Mouse (Mus musculus) limb, embryonic 15.5 days (tissue): ENCODE measurements at regions not wholly inside any gene's neighbourhood (a gene's known extent, or its start where the extent isn't known, plus 50 kb on each side); places are given as distances from the start of the nearest gene placed in this dataset.
A peak's percentile ranks its signal among the peaks of the same experiment; 100 is the strongest.

Source experiments
- ATAC-seq: fragments of 200-750 bp; cut with Nextera tagmentation; 2 replicates; pipeline ENCODE4 v1.8.0; 2017; ENCODE audit warnings: low read depth, moderate TSS enrichment; ENCODE audit not compliant: insufficient number of reproducible peaks, low FRiP score, low TSS enrichment
- H3K27ac ChIP-seq: fragments of 300-500 bp; sonication (generic); 2 replicates; pipeline ENCODE4 v1.5.1; 2015; ENCODE audit warnings: moderate library complexity, mild to moderate bottlenecking, inconsistent platforms
- H3K27me3 ChIP-seq: fragments of 300-500 bp; sonication (generic); 2 replicates; pipeline ENCODE4 v1.6.1; 2015; ENCODE audit warnings: inconsistent platforms
- H3K36me3 ChIP-seq: fragments of 300-500 bp; sonication (generic); 2 replicates; pipeline ENCODE4 v1.6.1; 2015; ENCODE audit warnings: inconsistent platforms
- H3K4me1 ChIP-seq: fragments of 300-500 bp; sonication (generic); 2 replicates; pipeline ENCODE4 v1.6.1; 2015; ENCODE audit warnings: inconsistent platforms
- H3K4me2 ChIP-seq: fragments of 300-500 bp; sonication (generic); 2 replicates; pipeline ENCODE4 v1.6.1; 2015; ENCODE audit warnings: mild to moderate bottlenecking, inconsistent platforms
- H3K4me3 ChIP-seq: fragments of 300-500 bp; sonication (generic); 2 replicates; pipeline ENCODE4 v1.5.1; 2015; ENCODE audit warnings: mild to moderate bottlenecking, inconsistent platforms
- H3K9ac ChIP-seq: fragments of 300-500 bp; sonication (generic); 2 replicates; pipeline ENCODE4 v1.6.1; 2015; ENCODE audit warnings: inconsistent platforms
- H3K9me3 ChIP-seq: fragments of 300-500 bp; sonication (generic); 2 replicates; pipeline ENCODE4 v1.6.1; 2016; ENCODE audit warnings: inconsistent platforms
- WGBS: fragments of 180-500 bp; shearing (Covaris S2); methylation state at CpG from one replicate; pipeline ENCODE4 v1.1.7; 2015; 5-methylcytosine and 5-hydroxymethylcytosine counted together

GRCm38 (mm10) chr11:112552838-112553237 lies 229.2 kb upstream of the Sox9 start:
- Histone ChIP-seq H3K27ac (no peak overlapping the region), H3K4me3 (no peak overlapping the region), H3K9ac (no peak overlapping the region), H3K27me3 (no peaks in the 10 kb centered on the region), H3K4me1 (0 out of 2 replicates have a peak, but pooled peaks cover 2% of the 10 kb centered on the region), H3K9me3 (no peaks in the 10 kb centered on the region), H3K36me3 (no peaks in the 10 kb centered on the region), H3K4me2 (no peak overlapping the region)
- ATAC-seq, result no peak
- WGBS, result 79% methylated on average over 6 of the region's 6 CpGs

DNA sequence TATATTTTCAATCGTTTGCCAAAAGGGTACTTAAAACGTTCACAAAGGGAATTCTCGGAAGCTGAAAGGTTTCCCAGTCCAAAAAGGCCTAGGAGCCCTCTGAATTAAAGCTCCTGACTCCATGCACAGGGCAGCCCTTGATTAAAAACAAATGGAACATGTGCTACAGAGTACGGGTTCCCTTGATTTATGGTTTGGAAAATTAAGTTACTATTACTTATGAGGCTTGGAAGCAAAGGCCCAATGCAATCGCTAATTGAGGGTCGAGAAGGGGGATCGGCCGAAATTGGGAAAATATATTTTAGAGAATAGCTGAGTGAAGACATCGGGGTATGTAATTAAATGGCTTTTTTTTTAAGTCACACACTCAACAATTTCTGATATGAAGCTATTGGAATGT lies 219.0 kb upstream of the Sox9 start:
- no peak overlapping the region for H3K27ac ChIP-seq
- H3K27me3 ChIP-seq, result no peaks in the 10 kb centered on the region
- no peaks in the 10 kb centered on the region for H3K4me1 ChIP-seq
- H3K4me3 ChIP-seq, result no peak overlapping the region
- WGBS, result 37% methylated on average over 9 of the region's 9 CpGs
- H3K9me3 ChIP-seq, result no peaks in the 10 kb centered on the region
- no peak overlapping the region for H3K4me2 ChIP-seq
- H3K36me3 ChIP-seq, result no peaks in the 10 kb centered on the region
- H3K9ac ChIP-seq, result no peak overlapping the region
- ATAC-seq, result no peak

DNA sequence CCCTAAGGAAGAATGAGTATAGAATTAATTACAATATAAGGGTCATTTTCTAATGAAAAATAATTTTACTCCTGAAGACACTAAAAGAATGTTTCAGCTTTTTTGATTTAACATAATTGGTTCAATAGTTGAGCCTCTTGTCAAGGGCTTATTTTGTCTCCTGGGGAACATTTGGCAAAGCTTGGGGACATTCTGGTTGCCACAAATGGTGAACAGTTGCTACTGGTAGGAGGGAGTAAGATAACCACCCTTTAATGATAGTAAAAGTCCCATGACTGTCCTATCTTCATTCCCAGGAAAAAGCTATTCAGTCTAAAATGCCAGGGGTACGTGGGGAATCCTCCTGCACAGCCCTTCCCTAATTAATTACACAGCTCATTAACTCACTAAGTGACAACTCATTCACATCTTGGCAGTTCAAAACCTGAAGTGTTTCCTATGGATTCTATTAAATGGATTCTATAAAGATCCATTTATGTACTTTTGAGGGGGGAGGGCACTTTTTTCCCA lies 217.3 kb upstream of the Sox9 start:
- Histone ChIP-seq H3K9ac (no peak overlapping the region), H3K4me1 (no peaks in the 10 kb centered on the region), H3K4me3 (no peak overlapping the region), H3K27ac (no peak overlapping the region), H3K27me3 (no peaks in the 10 kb centered on the region), H3K9me3 (no peaks in the 10 kb centered on the region), H3K4me2 (no peak overlapping the region), H3K36me3 (no peaks in the 10 kb centered on the region)
- WGBS, result 41% methylated on average over 1 of the region's 1 CpGs
- ATAC-seq, result no peak

DNA sequence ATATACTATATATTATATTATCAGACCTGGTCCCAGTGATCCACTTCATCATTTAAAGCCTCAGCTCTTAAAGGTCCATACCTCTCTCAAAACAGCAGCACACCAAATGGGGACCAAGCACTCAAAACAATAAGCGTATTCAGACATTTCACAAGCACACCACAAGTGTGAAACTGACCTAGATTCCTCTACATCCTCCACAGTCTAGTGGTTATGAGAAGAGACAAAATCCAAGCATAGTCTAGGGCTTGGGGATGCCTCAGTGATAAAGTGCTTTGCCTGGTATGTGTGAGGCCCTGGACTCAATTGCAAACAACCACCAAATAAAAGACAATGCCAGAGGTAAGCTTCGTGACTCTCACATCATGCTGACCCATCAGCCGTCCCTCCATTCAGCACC lies 216.0 kb upstream of the Sox9 start:
- WGBS, result 88% methylated on average over 3 of the region's 3 CpGs
- H3K27ac ChIP-seq, result no peak overlapping the region
- H3K27me3 ChIP-seq, result no peaks in the 10 kb centered on the region
- H3K9me3 ChIP-seq, result no peaks in the 10 kb centered on the region
- no peak overlapping the region for H3K4me3 ChIP-seq
- H3K4me1 ChIP-seq, result no peaks in the 10 kb centered on the region
- H3K4me2 ChIP-seq, result no peak overlapping the region
- no peak for ATAC-seq
- no peak overlapping the region for H3K9ac ChIP-seq
- no peaks in the 10 kb centered on the region for H3K36me3 ChIP-seq

DNA sequence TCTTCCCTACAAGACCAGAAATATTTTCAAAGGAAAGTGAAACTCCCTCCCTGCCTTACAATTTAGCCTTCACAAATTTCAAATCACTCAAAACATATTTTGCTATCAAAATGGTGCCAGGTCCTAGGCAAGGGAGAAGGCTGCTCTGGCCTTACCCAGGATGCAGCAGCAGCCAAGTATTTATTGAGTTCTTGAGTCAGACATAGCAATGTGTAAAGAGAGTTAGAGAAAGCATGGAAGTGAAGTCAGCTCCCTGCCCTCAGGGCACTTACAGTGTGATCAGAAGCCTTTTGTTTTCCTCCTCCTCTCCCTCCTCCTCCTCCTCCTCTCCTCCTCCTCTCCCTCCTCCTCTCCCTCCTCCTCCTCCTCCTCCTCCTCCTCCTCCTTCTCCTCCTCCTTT lies 194.6 kb upstream of the Sox9 start:
- no peak overlapping the region for H3K27ac ChIP-seq
- no peaks in the 10 kb centered on the region for H3K4me1 ChIP-seq
- no peaks in the 10 kb centered on the region for H3K9me3 ChIP-seq
- ATAC-seq, result no peak
- no peak overlapping the region for H3K4me3 ChIP-seq
- H3K4me2 ChIP-seq, result no peak overlapping the region
- no peaks in the 10 kb centered on the region for H3K36me3 ChIP-seq
- no peak overlapping the region for H3K9ac ChIP-seq
- no peaks in the 10 kb centered on the region for H3K27me3 ChIP-seq

DNA sequence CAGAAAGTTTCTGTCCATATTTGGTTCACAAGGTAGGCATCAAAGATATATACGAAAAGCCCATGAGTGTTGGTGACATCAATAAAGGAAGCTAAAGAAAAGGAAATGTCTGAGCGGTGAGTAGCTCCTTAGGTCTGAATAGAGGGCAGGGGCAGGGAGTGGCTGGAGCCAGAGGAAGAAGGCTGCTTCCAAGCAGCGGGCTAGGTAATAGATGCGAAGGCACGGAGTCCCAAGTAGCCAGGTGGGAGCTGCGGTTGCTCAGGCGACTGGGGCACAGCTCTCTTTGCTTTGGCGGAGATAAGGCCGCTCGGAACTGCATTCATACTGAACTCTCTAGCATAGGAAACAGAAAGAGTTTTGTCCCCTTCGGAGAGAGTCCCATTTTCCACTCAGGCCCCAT lies 193.9 kb upstream of the Sox9 start:
- H3K27me3 ChIP-seq, result no peaks in the 10 kb centered on the region
- H3K27ac ChIP-seq, result peak overlapping the region; percentile 57; the same call in 1 of the 2 replicates
- peak; percentile 61; the same call in 1 of the 2 replicates for ATAC-seq
- 71% methylated on average over 11 of the region's 11 CpGs for WGBS
- no peaks in the 10 kb centered on the region for H3K9me3 ChIP-seq
- H3K36me3 ChIP-seq, result no peaks in the 10 kb centered on the region
- H3K4me2 ChIP-seq, result no peak overlapping the region
- H3K4me1 ChIP-seq, result no peaks in the 10 kb centered on the region
- H3K4me3 ChIP-seq, result no peak overlapping the region
- H3K9ac ChIP-seq, result no peak overlapping the region

- no peak for ATAC-seq
- H3K27ac ChIP-seq, result no peak overlapping the region
- 86% methylated on average over 7 of the region's 7 CpGs for whole genome bisulfite sequencing
- H3K27me3 ChIP-seq, result peaks cover 5% of the 10 kb centered on the region; the same call in 1 of the 2 replicates
- H3K9ac ChIP-seq, result no peak overlapping the region
- no peaks in the 10 kb centered on the region for H3K4me1 ChIP-seq
- H3K9me3 ChIP-seq, result no peaks in the 10 kb centered on the region
- H3K4me2 ChIP-seq, result no peak overlapping the region
- no peak overlapping the region for H3K4me3 ChIP-seq
- H3K36me3 ChIP-seq, result no peaks in the 10 kb centered on the region
Observed at GRCm38 (mm10) chr11:112590214-112590613, 191.8 kb upstream of the Sox9 start.

- ATAC-seq, result no peak
- 43% methylated on average over 6 of the region's 6 CpGs for WGBS
Observed at GRCm38 (mm10) chr11:112592411-112593020, 189.5 kb upstream of the Sox9 start.

DNA sequence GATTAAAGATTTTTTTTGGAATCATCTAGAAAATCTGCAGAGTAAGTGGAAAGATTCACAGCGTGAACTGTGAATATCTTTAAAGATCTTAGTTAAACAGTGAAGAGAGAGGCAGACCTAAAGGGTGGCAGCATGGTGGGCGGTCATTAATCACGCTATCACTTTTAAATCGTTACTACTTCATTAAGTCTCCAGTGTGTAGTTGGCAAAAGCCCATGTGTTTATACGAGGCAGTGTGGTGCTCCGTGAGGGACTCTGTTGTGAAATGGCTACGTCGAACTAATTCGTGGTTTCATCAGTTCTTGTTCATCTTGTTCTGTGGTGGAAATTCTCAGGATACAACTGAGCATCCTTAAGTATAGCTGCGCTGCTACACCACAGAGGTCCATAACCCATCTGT lies 188.2 kb upstream of the Sox9 start:
- no peak overlapping the region for H3K27ac ChIP-seq
- no peaks in the 10 kb centered on the region for H3K9me3 ChIP-seq
- WGBS, result 53% methylated on average over 10 of the region's 10 CpGs
- peaks cover 5% of the 10 kb centered on the region; the same call in 1 of the 2 replicates for H3K27me3 ChIP-seq
- no peak overlapping the region for H3K4me2 ChIP-seq
- H3K36me3 ChIP-seq, result no peaks in the 10 kb centered on the region
- H3K4me1 ChIP-seq, result no peaks in the 10 kb centered on the region
- no peak overlapping the region for H3K4me3 ChIP-seq
- H3K9ac ChIP-seq, result no peak overlapping the region
- no peak for ATAC-seq

More at GRCm38 (mm10) chr11:112592411-112593020, 189.5 kb upstream of the Sox9 start:
- Histone ChIP-seq H3K4me2 (no peak overlapping the region), H3K27me3 (peaks cover 5% of the 10 kb centered on the region; the same call in 1 of the 2 replicates), H3K27ac (no peak overlapping the region), H3K4me3 (no peak overlapping the region), H3K36me3 (no peaks in the 10 kb centered on the region), H3K9ac (no peak overlapping the region), H3K9me3 (no peaks in the 10 kb centered on the region), H3K4me1 (no peaks in the 10 kb centered on the region)

DNA sequence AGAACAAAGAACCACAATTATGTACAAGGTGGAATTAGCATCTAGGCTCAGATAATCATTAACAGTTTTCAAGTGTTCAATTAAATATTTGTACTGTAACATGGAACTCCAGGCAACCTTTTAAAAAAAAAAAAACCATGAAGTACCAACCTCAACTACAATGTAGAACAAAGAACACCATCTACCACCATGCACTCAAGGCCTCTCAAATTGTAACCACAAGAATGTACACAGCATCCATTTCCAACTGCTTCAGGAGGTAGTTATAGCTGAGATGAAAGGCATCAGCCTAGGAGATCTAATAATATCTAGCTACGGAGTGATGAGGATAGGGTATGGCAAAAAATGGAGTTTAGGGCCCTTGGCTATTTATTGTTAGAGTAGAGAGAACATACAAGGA lies 174.7 kb upstream of the Sox9 start:
- H3K4me1 ChIP-seq, result peaks cover 17% of the 10 kb centered on the region
- no peak overlapping the region for H3K9ac ChIP-seq
- no peaks in the 10 kb centered on the region for H3K27me3 ChIP-seq
- no peak for ATAC-seq
- no peaks in the 10 kb centered on the region for H3K36me3 ChIP-seq
- no peak overlapping the region for H3K4me3 ChIP-seq
- 79% methylated on average over 1 of the region's 1 CpGs for WGBS
- no peak overlapping the region for H3K4me2 ChIP-seq
- H3K9me3 ChIP-seq, result no peaks in the 10 kb centered on the region
- H3K27ac ChIP-seq, result no peak overlapping the region

- no peak for ATAC-seq
- H3K4me1 ChIP-seq, result peaks cover 14% of the 10 kb centered on the region
- H3K27me3 ChIP-seq, result no peaks in the 10 kb centered on the region
- no peaks in the 10 kb centered on the region for H3K9me3 ChIP-seq
- no peaks in the 10 kb centered on the region for H3K36me3 ChIP-seq
- WGBS, result 75% methylated on average over 3 of the region's 3 CpGs
- H3K4me3 ChIP-seq, result no peak overlapping the region
- H3K27ac ChIP-seq, result no peak overlapping the region
- no peak overlapping the region for H3K9ac ChIP-seq
- H3K4me2 ChIP-seq, result no peak overlapping the region
Observed at GRCm38 (mm10) chr11:112609277-112609676, 172.7 kb upstream of the Sox9 start.

DNA sequence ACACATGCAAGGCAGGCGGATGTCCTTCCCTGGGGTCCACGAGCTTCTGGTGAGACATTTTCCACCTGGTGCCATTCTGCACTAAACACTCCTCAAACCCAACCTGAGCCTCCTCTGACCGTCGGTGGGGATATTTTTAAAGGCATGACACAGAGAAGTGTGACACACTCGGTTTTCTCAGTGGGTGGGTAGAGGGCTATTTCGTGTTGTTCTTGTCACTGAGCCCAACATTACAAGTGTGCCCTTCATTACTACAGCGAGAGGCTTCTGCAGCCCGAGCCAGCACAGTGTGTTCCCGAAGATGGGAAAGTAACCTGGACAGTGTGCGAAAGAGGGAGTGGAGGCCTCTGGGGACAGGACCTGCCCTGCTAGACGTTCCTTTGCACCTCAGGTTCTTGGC lies 171.0 kb upstream of the Sox9 start:
- Histone ChIP-seq H3K9ac (no peak overlapping the region), H3K4me3 (no peak overlapping the region), H3K4me2 (no peak overlapping the region), H3K4me1 (peaks cover 14% of the 10 kb centered on the region), H3K27ac (peak overlapping the region; percentile 50; the same call in 1 of the 2 replicates), H3K36me3 (no peaks in the 10 kb centered on the region), H3K27me3 (no peaks in the 10 kb centered on the region), H3K9me3 (no peaks in the 10 kb centered on the region)
- WGBS, result 45% methylated on average over 11 of the region's 11 CpGs
- no peak for ATAC-seq

DNA sequence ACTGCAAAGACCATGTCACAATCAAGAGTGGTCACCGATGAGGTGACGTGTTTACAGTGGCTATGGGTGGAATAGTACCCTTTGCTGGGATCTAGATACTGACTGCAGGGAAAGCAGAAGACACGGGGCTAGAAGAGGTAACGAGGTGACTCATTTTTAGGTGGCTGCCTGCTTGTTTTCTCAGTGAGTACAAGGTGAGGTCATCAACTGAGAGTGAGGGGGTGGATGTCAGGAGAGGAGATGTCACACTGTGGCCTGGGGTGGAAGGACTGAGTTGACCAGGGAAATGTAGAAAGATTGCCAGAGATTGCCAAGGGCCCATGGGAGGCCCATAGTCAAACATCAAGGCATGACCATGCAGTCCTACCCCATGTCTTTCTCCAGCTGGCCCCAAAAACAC lies 166.4 kb upstream of the Sox9 start:
- Histone ChIP-seq H3K9ac (no peak overlapping the region), H3K4me1 (peaks cover 14% of the 10 kb centered on the region), H3K27ac (no peak overlapping the region), H3K36me3 (no peaks in the 10 kb centered on the region), H3K4me2 (no peak overlapping the region), H3K27me3 (no peaks in the 10 kb centered on the region), H3K9me3 (no peaks in the 10 kb centered on the region), H3K4me3 (no peak overlapping the region)
- WGBS, result 84% methylated on average over 4 of the region's 4 CpGs
- ATAC-seq, result no peak
